Mouse (Mus musculus): ENCODE results near the gene Bcas2.
"Not testable (repeated sequence)": the region's sequence is repeated elsewhere in the genome, so short reads cannot be mapped to it uniquely, and the experiment has no call there.

Bcas2 gene

DNA sequence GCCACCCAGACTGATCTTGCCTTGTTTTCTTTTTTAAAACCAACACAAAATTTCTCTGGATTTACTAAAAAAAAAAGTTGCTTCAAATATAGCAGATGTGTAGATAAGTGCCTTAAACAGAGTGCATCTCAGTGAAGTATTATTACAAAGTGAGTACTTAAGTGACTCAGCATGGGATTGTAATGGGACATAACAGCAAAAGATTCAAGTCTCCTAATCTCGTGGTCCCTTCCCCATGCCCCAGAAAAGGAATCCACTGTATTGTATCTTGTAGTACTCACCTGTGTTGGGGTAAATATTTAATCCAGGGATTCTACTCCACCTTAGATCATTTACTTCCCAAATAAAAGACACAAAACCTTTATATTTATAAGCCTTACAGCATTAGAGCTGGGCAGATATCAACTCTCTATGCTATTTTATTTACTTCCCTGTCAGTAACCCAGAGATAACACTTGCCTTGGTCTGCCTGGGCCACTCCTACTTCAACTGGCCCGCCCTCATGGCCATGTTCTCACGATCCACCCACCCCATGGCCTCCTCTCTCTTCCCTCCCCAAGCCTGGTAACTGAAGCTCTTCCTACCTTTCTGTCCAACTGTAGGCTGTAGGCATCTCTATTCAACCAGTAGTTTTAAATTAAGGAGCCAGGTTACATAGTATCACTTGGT lies 12.1 kb upstream of the Bcas2 start:
- in situ Hi-C loops (cut with MboI) = no loop called here

GRCm38 (mm10) chr3:103169771-103170170 lies 1.7 kb upstream of the Bcas2 start:
- in situ Hi-C loops (cut with MboI) = no loop called here

DNA sequence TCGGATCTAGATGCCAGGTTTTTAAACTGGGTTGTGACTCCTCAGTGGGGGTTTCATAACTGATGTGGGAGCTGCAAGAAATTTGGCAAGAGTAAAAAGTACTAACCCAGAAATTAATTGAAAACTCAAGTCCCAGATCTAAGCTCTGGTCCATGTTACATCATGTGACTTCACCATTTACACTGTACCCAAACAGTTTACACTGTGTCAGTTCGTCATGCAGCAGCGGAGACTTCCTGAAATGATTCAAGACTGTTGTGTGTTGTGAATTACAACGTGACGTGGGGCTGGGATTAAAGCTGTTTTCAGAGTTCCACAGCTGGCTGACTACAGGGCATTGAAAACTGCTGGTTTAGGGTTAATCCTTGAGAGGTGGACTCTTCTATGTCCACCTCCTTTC lies 1.2 kb downstream of the Bcas2 start:
- in situ Hi-C loops (cut with MboI) = no loop called here

GRCm38 (mm10) chr3:103176740-103177139 lies 5.3 kb downstream of the Bcas2 start:
- in situ Hi-C loops (cut with MboI) = no loop called here

GRCm38 (mm10) chr3:103179527-103179926 lies 8.1 kb downstream of the Bcas2 start:
- in situ Hi-C loops (cut with MboI) = no loop called here

- in situ Hi-C loops (cut with MboI) = no loop called here
Measured at GRCm38 (mm10) chr3:103181171-103181570, 9.7 kb downstream of the Bcas2 start.

DNA sequence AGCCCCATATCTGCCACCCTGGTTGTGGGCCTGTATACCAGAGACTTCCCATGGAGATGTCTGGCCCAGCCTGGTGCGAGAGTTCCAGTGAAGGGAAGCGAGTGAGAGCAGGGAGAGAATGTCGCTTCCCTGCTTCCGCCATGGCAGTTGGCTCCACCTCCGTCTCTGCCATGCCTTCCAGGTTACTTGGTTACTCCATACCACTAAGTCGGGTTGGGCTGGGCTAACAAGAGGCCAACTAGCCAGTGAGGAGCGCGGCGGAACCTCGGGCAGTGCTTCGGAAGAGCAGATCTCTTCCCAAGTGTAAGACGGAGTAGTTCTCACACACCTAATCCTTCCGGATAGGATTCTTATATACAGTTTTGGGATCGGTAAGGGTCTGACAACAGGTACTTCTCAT lies 11.4 kb downstream of the Bcas2 start:
- in situ Hi-C loops (cut with MboI) = no loop called here

- in situ Hi-C loops (cut with MboI) = not testable (repeated sequence)
Measured at GRCm38 (mm10) chr3:103184467-103184866, 13.0 kb downstream of the Bcas2 start.

GRCm38 (mm10) chr3:103188451-103188850 lies 17.0 kb downstream of the Bcas2 start:
- in situ Hi-C loops (cut with MboI) = no loop called here

DNA sequence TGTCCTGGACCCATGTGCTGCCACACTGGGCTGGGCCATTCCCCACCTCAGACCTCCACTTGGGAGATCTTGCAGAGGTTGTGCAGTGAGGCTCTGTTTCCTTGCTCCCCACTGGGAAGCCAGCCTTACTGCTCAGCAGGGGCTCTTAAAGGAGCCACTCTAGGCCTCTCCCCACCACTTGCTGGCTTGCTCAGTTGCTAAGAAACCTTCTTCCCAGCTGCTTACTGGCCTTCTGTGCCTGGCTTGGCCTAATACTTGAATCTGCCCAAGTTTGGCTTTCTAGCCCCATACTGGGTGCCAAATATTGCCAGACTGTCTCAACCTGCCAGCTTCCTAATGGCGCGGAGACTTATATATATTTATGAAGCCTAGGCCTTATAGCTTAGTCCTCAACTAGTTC lies 17.4 kb downstream of the Bcas2 start:
- in situ Hi-C loops (cut with MboI) = no loop called here

- in situ Hi-C loops (cut with MboI) = no loop called here
Measured at GRCm38 (mm10) chr3:103192161-103192560, 20.7 kb downstream of the Bcas2 start.

DNA sequence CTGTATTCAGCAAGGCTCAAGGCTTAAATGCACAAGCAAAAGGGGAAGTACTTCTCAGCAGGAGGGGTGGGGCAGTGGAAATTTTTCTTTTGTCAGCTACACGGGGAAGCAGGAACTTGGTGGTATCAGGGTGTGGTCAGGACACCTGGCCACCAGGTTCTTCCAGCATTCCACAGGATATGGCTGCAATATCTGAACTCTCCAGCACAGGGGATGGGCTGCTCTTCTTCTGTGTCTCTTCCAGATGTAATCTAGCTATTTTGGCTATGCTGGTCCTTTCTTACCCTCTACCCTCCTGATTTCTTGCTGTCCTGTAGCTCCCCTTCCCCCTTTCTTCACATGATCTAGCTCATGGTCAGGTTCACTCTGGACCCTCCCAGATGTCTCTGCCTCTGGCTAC lies 21.7 kb downstream of the Bcas2 start:
- in situ Hi-C loops (cut with MboI) = no loop called here

DNA sequence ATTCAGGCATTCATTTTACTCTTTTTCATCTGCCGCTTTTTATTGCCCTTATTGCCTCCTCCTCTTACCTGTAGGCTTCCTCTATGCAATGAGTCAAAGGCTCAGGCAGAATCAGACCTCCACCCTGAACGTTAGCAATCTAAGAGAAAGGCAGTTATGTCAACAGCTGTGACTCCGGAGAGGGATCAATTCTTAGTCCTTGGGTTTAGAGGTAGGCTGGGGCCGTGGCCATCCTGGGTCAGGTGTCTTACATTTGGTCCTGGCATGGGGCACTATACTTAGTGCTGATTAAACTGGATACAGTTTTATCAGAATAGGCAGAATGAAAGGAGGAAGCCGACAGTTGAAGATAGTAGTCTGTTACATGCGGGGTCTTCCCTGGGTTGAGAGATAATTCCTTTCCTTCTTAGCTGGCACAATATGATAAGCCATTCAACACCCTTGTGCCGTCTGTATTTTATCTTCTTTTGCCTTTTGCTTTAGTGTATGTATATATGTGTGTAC lies 24.9 kb downstream of the Bcas2 start:
- in situ Hi-C loops (cut with MboI) = no loop called here

DNA sequence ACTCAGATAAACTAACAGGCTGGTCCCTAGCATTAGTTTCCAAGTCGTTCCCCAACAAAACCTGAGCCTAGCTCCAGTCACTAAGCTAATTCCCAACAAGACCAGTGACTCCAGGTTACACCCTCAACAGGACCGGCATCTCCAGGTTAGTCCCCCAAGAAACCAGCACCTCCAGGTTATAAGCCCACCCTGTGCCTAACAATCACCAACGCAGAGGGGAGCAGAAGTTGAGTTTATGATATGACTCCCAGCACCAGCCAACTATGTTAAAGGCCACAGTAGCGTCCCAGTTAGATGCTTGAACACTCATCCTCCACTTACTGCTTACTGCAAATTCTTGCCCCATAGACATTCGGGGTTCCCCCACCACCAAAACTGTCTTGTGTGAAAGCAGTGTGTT lies 27.9 kb downstream of the Bcas2 start:
- in situ Hi-C loops (cut with MboI) = no loop called here

DNA sequence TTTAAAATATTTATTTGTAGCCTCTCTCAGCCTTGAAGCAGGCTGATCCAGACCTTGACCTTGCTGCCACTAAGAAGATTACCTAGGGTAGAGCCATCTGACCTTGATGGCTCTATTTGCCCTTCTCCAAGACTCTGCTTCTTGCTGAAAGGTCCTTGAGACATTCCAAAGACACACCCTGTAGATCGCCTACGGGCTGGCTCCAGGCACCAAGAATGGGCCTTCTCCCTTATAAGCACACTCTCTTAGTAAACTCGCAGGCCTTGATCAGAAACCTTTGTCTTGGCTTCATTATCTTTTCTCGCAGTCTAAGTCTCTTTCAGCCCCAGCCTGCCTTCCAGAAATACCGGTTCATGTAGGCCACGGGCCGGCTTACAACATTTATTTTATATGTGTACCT lies 29.6 kb downstream of the Bcas2 start:
- in situ Hi-C loops (cut with MboI) = not testable (repeated sequence)

- in situ Hi-C loops (cut with MboI) = no loop called here
Measured at GRCm38 (mm10) chr3:103203554-103203953, 32.1 kb downstream of the Bcas2 start.

GRCm38 (mm10) chr3:103204445-103204844 lies 33.0 kb downstream of the Bcas2 start:
- in situ Hi-C loops (cut with MboI) = no loop called here

GRCm38 (mm10) chr3:103206393-103206792 lies 34.9 kb downstream of the Bcas2 start:
- in situ Hi-C loops (cut with MboI) = no loop called here

DNA sequence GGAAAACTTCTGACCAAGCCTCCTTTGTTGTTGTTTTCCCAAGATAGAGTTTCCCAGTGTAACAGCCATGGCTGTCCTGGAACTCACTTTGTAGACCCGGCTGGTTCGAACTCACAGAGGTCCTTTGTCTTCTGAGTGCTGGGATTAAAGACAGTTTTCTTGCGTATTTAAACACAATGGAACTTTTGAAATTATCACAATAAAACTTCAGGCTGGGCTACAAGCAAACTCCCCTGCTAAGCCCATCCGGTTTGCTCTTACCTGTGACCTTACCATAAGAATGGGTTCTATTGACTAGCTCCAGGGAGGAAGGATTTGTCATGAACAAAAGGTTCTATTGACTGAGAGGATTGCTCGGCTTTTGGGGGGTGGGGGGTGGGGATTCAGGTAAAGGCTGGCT lies 36.3 kb downstream of the Bcas2 start:
- in situ Hi-C loops (cut with MboI) = no loop called here

- in situ Hi-C loops (cut with MboI) = no loop called here
Measured at GRCm38 (mm10) chr3:103208237-103208636, 36.8 kb downstream of the Bcas2 start.

DNA sequence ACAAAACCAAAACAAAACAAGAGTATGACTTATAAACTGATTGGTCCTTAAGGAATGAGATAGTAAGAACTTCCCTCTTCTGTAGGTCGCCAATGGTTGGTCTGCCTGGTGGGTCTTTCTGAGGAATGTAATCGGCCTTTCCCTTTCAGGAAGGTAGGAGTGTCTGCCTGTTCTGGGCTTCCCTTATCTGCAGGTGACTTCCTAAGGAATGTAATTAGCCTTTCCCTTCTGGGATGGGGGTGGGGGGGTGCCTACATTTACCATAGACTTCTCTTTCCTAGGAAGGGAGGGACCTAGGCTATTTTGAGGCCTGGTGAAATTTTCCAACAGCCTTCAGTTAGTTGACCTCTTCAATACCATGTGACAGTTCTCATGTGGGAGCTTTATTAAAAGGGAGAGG lies 39.6 kb downstream of the Bcas2 start:
- in situ Hi-C loops (cut with MboI) = no loop called here

DNA sequence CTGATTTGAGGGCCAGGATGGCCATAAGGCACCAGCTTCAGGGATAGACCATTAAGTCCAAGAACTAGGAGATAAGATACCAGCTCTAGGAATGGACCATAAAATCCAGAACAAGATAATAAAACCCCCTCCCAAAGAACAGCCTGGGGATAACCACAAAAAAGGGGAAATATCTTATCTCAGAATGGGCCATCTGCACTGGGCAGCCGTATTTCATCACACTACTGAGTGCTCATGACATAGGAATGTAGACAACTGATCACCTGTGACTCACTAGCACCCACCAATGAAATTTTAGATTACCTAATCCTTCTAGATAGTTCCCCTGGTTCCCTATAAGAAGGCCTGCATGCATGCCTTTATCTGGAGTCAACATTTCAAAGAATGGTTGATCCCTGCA lies 40.7 kb downstream of the Bcas2 start:
- in situ Hi-C loops (cut with MboI) = no loop called here

GRCm38 (mm10) chr3:103213537-103213936 lies 42.1 kb downstream of the Bcas2 start:
- in situ Hi-C loops (cut with MboI) = no loop called here

GRCm38 (mm10) chr3:103214593-103215285 lies 43.3 kb downstream of the Bcas2 start:
- in situ Hi-C loops (cut with MboI) = no loop called here
